Mouse (Mus musculus) CD4-positive naive resting alpha-beta T cell, adult 76 days (primary cell): ENCODE results near the gene Cr1l. TPM values are rescaled to one million over a fixed set of nuclear protein-coding genes. Genes with fewer than 3 reads are reported as not detected.

Experiments used
- total RNA-seq: library from RNA; stranded (reverse); gene quantifications from one replicate; pipeline ENCODE4 v1.2.4, GENCODE M21; 2023

The Cr1l gene
- 204 TPM for total RNA-seq

DNA sequence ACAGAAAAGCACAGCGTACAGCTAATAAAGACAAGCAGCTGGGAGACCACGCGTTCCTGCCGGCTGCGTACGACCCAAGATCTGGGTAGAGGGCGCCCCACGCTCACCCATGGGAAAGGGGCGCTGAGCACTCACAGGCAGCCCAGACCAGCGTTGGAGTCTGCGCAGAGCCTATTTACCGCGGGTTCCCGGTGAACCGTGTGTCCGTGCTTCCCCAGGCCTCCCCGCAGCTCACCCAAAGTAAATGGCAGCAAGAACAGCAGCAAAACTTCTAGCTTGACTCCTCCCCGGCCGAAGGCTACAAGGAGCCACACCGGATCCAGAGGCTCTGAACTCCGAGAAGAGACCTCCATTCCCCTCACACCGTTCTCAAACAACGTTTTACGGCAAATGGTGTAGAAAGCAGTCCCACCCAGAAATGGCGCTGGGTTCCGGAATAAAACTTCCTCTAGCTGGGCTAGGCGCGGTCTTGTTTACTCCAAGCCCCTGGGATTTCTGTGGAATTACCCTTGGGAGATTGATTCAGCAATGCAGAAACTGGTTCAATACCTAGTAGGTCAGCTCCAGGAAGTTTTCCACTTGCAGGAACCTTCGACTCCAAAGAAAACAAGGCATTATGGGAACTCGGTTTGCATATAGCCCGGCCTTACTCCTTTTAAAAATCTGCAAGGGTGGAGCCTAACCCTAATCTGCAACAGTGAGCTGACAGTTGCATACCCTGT is at the start of gene Cr1l:
Gene Cr1l, minus strand, starts transcription at position 634 of the 722 bp plus-strand sequence.

GRCm38 (mm10) chr1:195175980-195176931 is 44.9 kb upstream of the Cr1l start, which contains the start of gene Cr2:
TSS of gene Cr2 (minus strand) at chr1:195176716.

DNA sequence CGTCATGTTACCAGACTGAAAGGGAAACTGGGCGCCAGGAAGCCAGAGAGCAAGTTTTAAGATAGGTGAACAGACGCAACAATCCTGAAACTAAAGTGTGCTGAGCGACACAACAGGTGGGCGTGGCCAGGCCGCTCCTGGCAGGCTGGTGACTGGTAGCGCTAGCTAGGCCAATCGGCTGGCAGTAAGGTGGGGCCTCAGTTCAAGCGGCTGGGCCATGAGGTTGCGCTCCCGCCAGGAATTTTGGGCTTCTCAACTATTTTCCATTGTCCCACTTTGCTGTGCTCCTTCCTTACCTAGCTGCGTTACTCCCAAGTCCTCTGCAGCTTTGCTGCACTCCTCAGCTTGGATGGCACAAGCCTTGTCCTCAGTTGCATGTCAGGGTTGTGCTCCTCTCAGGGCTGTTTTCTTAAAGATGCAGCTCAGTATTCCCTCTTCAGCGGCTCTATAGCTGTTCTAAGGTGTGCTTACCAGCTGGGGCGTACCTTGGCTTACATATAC is 39.1 kb downstream of the Cr1l start, which contains the start of gene Cd46:
Gene Cd46, minus strand, starts transcription at position 30 of the 501 bp plus-strand sequence.

Other genes with a start within 250 kb of the Cr1l start
- 0.67 TPM for gene Cd34, start 192.8 kb downstream of the Cr1l start, total RNA-seq
- 5.2 TPM for gene Cd46, start 39.3 kb downstream of the Cr1l start, total RNA-seq
- 53.3 TPM for gene Cr2, start 45.1 kb upstream of the Cr1l start, total RNA-seq